Mouse (Mus musculus) NIH3T3 (cell line): ENCODE measurements around the gene Siva1.
A peak's percentile ranks its signal among the peaks of the same experiment; 100 is the strongest.

Source experiments
- DNase-seq: peaks from one replicate; pipeline ENCODE4 v3.0.0-alpha.2; 2012; ENCODE audit warnings: low read depth

Gene Siva1

GRCm38 (mm10) chr12:112678555-112679026 is 34.1 kb downstream of the Siva1 start, which contains the start of gene Zbtb42:
Zbtb42 (plus strand) TSS chr12:112678828.
- no peak for DNase-seq

- no peak for DNase-seq
Observed at GRCm38 (mm10) chr12:112679027-112679996, 34.8 kb downstream of the Siva1 start.

GRCm38 (mm10) chr12:112683351-112683750 is 38.9 kb downstream of the Siva1 start:
- peak; percentile 87 for DNase-seq

- DNase-seq: no peak
Observed at GRCm38 (mm10) chr12:112688458-112688857, 44.0 kb downstream of the Siva1 start.

- DNase-seq: peak; percentile 98
Observed at GRCm38 (mm10) chr12:112693185-112694126, 49.0 kb downstream of the Siva1 start.

GRCm38 (mm10) chr12:112694127-112694475 is 49.6 kb downstream of the Siva1 start:
- DNase-seq: no peak

- no peak for DNase-seq
Observed at GRCm38 (mm10) chr12:112696806-112697425, 52.4 kb downstream of the Siva1 start.
